ENCODE assay signal across 45 mouse cellular contexts in genomic region chr11:32181246-32181645, GRCm38 (mm10). TPM values are rescaled to one million over a fixed set of nuclear protein-coding genes. Genes with fewer than 3 reads are reported as not detected.
"Had no signal": no experiment of that assay in that cellular context is flagged by ENCODE, and none has a peak within 500 bp of the region (broad histone marks: within the 10 kb centered on the region; RNA-seq: fewer than 3 reads in every experiment).

No protein-coding gene starts in this region.

- H3K27ac ChIP-seq: heart, embryonic 13.5 days; heart, embryonic 15.5 days; hindbrain, embryonic 10.5 days; hindbrain, embryonic 12.5 days; hindbrain, embryonic 14.5 days; hindbrain, embryonic 15.5 days; hindbrain, postnatal 0 days; intestine, embryonic 15.5 days; kidney, embryonic 15.5 days; kidney, postnatal 0 days; layer of hippocampus, adult 2 months; left cerebral cortex, adult 2 months had no signal

- H3K4me2 ChIP-seq: heart, embryonic 11.5 days; heart, embryonic 12.5 days; heart, embryonic 13.5 days; heart, embryonic 15.5 days; hindbrain, embryonic 12.5 days; hindbrain, embryonic 14.5 days; hindbrain, embryonic 15.5 days; intestine, embryonic 15.5 days; kidney, embryonic 15.5 days had no signal

- DNase-seq: heart, postnatal 10 days; heart, postnatal 14 days; heart, postnatal 4 days; kidney, adult 11 months; kidney, adult 18-20 months; kidney, adult 2 months; kidney, adult 8-10 months; kidney, adult 9 months; kidney, postnatal 10 days; kidney, postnatal 14 days; kidney, postnatal 25 days; kidney, postnatal 36 days; kidney, postnatal 4 days; layer of hippocampus, adult 9-11 months; layer of hippocampus, postnatal 36 days had no signal

- H3K4me1 ChIP-seq: heart, embryonic 12.5 days; heart, embryonic 13.5 days; heart, embryonic 15.5 days; hindbrain, embryonic 10.5 days; hindbrain, embryonic 12.5 days; hindbrain, embryonic 15.5 days; intestine, embryonic 15.5 days; kidney, embryonic 15.5 days had no signal

- ATAC-seq: inflammation-experienced regulatory T-cells, adult 6 months; intestine, embryonic 15.5 days; intestine, embryonic 16.5 days; intestine, postnatal 0 days had no signal

- H3K27me3 ChIP-seq: heart, embryonic 15.5 days; hindbrain, embryonic 15.5 days; intestine, embryonic 15.5 days; kidney, embryonic 15.5 days had no signal

- H3K4me3 ChIP-seq: heart, embryonic 12.5 days; heart, embryonic 13.5 days; heart, embryonic 15.5 days; hindbrain, embryonic 10.5 days; hindbrain, embryonic 12.5 days; hindbrain, embryonic 15.5 days; intestine, embryonic 15.5 days; kidney, embryonic 15.5 days; layer of hippocampus, adult 2 months; left cerebral cortex, adult 2 months had no signal

- H3K9me3 ChIP-seq: heart, embryonic 12.5 days; heart, embryonic 13.5 days; heart, embryonic 15.5 days; hindbrain, embryonic 15.5 days; intestine, embryonic 15.5 days; kidney, embryonic 15.5 days had no signal

- H3K36me3 ChIP-seq: heart, embryonic 12.5 days; heart, embryonic 13.5 days; heart, embryonic 15.5 days; hindbrain, embryonic 10.5 days; hindbrain, embryonic 12.5 days; hindbrain, embryonic 15.5 days; intestine, embryonic 15.5 days; kidney, embryonic 15.5 days had no signal

- H3K9ac ChIP-seq: heart, embryonic 12.5 days; heart, embryonic 13.5 days; heart, embryonic 15.5 days; hindbrain, embryonic 12.5 days; hindbrain, embryonic 14.5 days; hindbrain, embryonic 15.5 days; intestine, embryonic 15.5 days; kidney, embryonic 15.5 days had no signal

RNA-seq across cellular contexts. Expression of gene Il9r, which starts 18.8 kb away (rescaled TPM):
- total RNA-seq: heart, postnatal 25 days; hindbrain, postnatal 0 days; layer of hippocampus, adult 18-20 months; layer of hippocampus, adult 2 months; layer of hippocampus, adult 8-10 months; layer of hippocampus, postnatal 10 days; layer of hippocampus, postnatal 14 days; layer of hippocampus, postnatal 25 days; layer of hippocampus, postnatal 36 days; left cerebral cortex, adult 18-20 months; left cerebral cortex, adult 2 months; left cerebral cortex, adult 8-10 months had no signal
- polyA plus RNA-seq: heart, embryonic 11.5 days; heart, embryonic 12.5 days; heart, embryonic 14.5 days; hindbrain, embryonic 10.5 days; hindbrain, embryonic 12.5 days; hindbrain, embryonic 14.5 days; hindbrain, embryonic 15.5 days; hindbrain, embryonic 16.5 days; hindbrain, postnatal 0 days; intestine, embryonic 14.5 days; intestine, postnatal 0 days; kidney, embryonic 14.5 days; kidney, embryonic 15.5 days; kidney, embryonic 16.5 days; kidney, postnatal 0 days had no signal
